Mouse (Mus musculus) forebrain, embryonic 16.5 days (tissue): ENCODE data around the gene Col15a1. TPM values are rescaled to one million over a fixed set of nuclear protein-coding genes. Genes with fewer than 3 reads are reported as not detected.

Experiments
- ATAC-seq: fragments of 200-750 bp; cut with Nextera tagmentation; 2 replicates; pipeline ENCODE4 v1.8.0; 2017; ENCODE audit warnings: mild to moderate bottlenecking, moderate library complexity
- H3K27ac ChIP-seq: fragments of 300-500 bp; sonication (generic); 2 replicates; pipeline ENCODE4 v1.5.1; 2014; ENCODE audit warnings: low read length, control low read depth
- H3K27me3 ChIP-seq: fragments of 300-500 bp; sonication (generic); replicated peaks from 2 replicates; pipeline ENCODE4 v1.6.1; 2014; ENCODE audit warnings: low read length; ENCODE audit not compliant: control insufficient read depth, insufficient read depth
- H3K36me3 ChIP-seq: fragments of 300-500 bp; sonication (generic); 2 replicates; pipeline ENCODE4 v1.6.1; 2014; ENCODE audit not compliant: control insufficient read depth, insufficient read depth
- H3K4me1 ChIP-seq: fragments of 300-500 bp; sonication (generic); replicated peaks from 2 replicates; pipeline ENCODE4 v1.6.1; 2014; ENCODE audit warnings: low read length; ENCODE audit not compliant: control insufficient read depth, insufficient read depth
- H3K4me2 ChIP-seq: fragments of 300-500 bp; sonication (generic); 2 replicates; pipeline ENCODE4 v1.6.1; 2014; ENCODE audit warnings: mild to moderate bottlenecking, low read length, control low read depth
- H3K4me3 ChIP-seq: fragments of 300-500 bp; sonication (generic); replicated peaks from 2 replicates; pipeline ENCODE4 v1.5.1; 2014; ENCODE audit warnings: mild to moderate bottlenecking, low read length, control low read depth
- H3K9ac ChIP-seq: fragments of 300-500 bp; sonication (generic); replicated peaks from 2 replicates; pipeline ENCODE4 v1.6.1; 2014; ENCODE audit warnings: low read depth, low read length, control low read depth
- H3K9me3 ChIP-seq: fragments of 300-500 bp; sonication (generic); 2 replicates; pipeline ENCODE4 v1.6.1; 2016; ENCODE audit warnings: low read length; ENCODE audit not compliant: control insufficient read depth
- WGBS: fragments of 180-500 bp; shearing (Covaris S2); extraction: QIAGEN DNeasy Blood & Tissue Kit; methylation state at CpG from one replicate; pipeline ENCODE4 v1.1.7; 2014; 5-methylcytosine and 5-hydroxymethylcytosine counted together
- polyA plus RNA-seq: library from polyadenylated mRNA; unstranded; fragments of >200 nt; fragmentation: Nextera tagmentation; extraction: Ambion mirVana; gene quantifications from 2 replicates; pipeline ENCODE4 v1.2.1, GENCODE M21; 2015

Gene Col15a1
- polyA plus RNA-seq, result 2.8 and 2.9 TPM in 2 replicates

DNA sequence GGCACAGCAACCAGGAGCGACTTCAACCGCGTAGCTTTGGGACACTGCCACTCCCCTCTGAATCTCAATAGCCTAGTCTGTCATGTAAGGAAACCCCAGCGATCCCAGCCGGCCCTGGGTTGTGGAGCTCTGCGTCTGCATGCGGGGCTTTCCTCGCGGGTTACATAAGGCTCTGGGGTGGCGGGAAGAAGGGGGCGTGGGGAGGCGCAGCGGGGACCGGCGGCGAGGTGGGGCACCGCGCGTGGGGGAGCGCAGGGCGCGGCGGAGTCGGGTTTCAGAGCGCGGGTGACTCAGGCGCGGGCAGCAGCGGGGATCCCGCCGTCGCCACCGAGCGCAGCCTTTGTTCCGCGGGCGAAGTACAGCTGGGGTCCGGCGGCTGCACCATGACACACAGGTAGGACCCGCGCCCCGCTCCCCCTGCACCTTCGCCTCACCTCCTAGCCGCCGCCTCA, at the start of gene Col15a1:
Gene Col15a1, plus strand, starts transcription at position 193 of the 452 bp plus-strand sequence.
- peaks cover 12% of the 10 kb centered on the region for H3K4me1 ChIP-seq
- ATAC-seq, result peak; percentile 49; the same call in 1 of the 2 replicates
- peak within 1 kb of the TSS; percentile 68 for H3K4me2 ChIP-seq
- peaks cover 31% of the 10 kb centered on the region for H3K27me3 ChIP-seq
- H3K4me3 ChIP-seq, result peak within 1 kb of the TSS; percentile 52
- H3K9me3 ChIP-seq, result no peaks in the 10 kb centered on the region
- peak within 1 kb of the TSS; percentile 61 for H3K9ac ChIP-seq
- H3K27ac ChIP-seq, result no peak within 1 kb of the TSS
- under 1% methylated on average over 31 of the region's 45 CpGs for WGBS
- H3K36me3 ChIP-seq, result no peaks in the 10 kb centered on the region

DNA sequence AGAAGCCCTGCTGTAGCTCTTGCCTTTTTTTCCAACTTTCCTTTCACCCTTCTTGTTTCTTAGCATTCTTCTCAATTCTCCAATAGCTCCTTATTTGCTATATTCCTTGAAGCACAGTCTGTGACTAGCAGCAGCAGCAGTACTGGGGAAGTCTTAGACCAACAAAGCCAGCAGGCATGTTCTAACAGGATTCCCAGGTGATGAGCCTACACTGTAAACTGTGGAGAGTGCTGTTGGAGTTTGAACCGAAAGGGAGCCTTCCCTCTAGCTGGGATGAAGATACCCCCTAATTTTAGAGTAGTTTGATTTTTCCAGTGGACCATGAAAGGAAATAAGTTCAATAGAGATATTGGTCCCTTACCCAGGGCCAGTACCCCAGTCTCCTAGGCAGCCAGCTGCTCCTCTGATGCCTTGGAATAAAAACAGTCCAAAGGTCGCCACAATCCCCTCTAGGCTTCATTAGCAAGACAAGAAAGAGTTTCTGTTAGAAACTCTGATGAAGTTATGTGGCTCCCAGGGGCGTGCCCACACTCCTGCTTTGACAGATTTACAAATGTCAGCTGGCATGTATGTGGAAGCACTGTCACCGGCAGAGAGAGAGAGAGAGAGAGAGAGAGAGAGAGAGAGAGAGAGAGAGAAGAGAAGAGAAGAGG, 46.7 kb upstream of the Col15a1 start:
- Histone ChIP-seq H3K9ac (no peak overlapping the region), H3K4me2 (no peak overlapping the region), H3K27ac (no peak overlapping the region), H3K27me3 (no peaks in the 10 kb centered on the region), H3K4me1 (peaks cover 4% of the 10 kb centered on the region; the same call in 1 of the 2 replicates), H3K4me3 (no peak overlapping the region), H3K36me3 (no peaks in the 10 kb centered on the region), H3K9me3 (no peaks in the 10 kb centered on the region)
- no peak for ATAC-seq
- 6% methylated on average over 4 of the region's 4 CpGs for WGBS

DNA sequence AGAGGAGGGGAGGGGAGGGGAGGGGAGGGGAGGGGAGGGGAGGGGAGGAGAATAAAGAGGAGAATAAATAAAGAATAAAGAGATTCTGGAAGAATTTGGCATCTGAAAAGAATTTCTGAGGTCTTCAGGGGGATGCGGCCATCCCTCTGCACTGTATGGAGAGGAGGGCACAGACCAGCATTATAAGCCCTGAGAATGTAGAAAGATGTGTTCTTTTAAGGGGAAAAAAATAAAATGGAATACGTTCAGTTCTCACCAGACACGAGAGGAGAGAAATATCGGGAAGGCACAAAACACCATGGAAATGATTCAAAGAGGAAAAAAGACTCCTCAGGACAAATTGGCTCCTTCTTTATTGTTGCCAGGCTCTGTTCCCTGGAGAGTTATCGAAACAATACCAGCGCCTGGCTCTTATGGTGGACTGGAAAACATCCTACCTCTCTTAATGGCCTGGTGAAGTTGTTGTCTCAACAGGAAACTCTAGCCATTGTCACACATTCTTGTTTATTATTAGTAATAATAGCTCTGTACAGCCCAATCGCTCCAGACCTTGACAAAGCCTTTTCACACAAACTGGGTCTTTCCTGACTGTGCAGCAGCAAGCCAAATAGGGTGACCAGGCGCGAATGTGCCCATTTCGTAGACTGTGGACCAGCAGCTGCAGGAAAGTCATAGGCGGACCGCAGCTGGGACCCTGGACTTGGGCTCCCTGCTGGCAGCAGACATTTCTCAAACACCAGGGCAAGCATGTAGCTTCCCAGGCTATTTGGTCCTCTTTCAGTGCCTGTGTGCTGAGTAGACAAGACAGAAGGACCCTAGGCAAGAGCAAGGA, 46.0 kb upstream of the Col15a1 start:
- Histone ChIP-seq H3K4me2 (no peak overlapping the region), H3K36me3 (no peaks in the 10 kb centered on the region), H3K4me1 (peaks cover 4% of the 10 kb centered on the region; the same call in 1 of the 2 replicates), H3K9ac (no peak overlapping the region), H3K4me3 (no peak overlapping the region), H3K27me3 (no peaks in the 10 kb centered on the region), H3K9me3 (no peaks in the 10 kb centered on the region), H3K27ac (no peak overlapping the region)
- 46% methylated on average over 12 of the region's 12 CpGs for WGBS
- no peak for ATAC-seq

DNA sequence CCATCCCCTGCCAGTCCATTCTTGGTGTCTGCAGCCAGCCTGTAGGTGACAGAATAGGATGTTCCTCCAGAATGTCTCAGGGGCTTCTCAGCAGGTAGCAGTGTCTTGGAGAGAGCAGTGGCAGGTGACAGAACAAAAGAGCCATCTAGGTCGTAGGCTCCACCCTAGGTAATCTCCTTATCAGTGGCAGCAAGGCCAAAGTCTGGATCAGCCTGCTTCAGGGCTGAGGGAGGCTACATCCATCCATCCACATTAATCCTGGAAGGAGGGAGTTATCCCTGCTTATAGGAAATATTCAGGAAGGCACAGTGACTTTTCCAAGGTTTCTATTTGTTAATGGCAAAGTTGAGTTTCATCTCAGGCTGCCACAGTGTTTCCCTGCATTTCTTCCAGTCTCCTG, 35.6 kb upstream of the Col15a1 start:
- H3K9me3 ChIP-seq, result no peaks in the 10 kb centered on the region
- H3K4me1 ChIP-seq, result no peaks in the 10 kb centered on the region
- ATAC-seq, result no peak
- H3K27me3 ChIP-seq, result no peaks in the 10 kb centered on the region
- no peak overlapping the region for H3K27ac ChIP-seq
- H3K4me3 ChIP-seq, result no peak overlapping the region
- no peaks in the 10 kb centered on the region for H3K36me3 ChIP-seq
- WGBS, result 43% methylated on average over 1 of the region's 1 CpGs
- no peak overlapping the region for H3K9ac ChIP-seq
- H3K4me2 ChIP-seq, result no peak overlapping the region

DNA sequence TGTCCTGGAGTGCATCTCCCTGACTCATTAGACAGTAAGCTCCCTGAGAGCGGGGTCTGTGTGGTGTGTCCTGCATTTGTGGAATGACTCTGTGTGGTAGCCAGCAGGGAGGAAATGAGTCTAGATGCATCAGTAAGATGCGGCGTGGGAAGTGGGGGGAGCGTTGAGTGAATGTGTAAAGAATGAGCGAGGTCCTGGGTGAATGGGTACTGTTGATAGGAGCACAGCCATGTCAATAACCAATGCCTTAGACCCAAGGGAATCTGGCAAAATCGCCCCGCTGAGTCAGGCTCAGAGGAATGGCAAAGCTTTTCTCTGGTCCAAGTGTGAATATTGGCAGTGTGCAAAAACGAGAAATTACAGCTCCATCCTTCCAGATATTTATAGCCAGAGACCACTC, 30.9 kb upstream of the Col15a1 start:
- WGBS, result 89% methylated on average over 8 of the region's 8 CpGs
- no peaks in the 10 kb centered on the region for H3K27me3 ChIP-seq
- H3K4me3 ChIP-seq, result no peak overlapping the region
- no peak overlapping the region for H3K27ac ChIP-seq
- no peaks in the 10 kb centered on the region for H3K9me3 ChIP-seq
- H3K4me1 ChIP-seq, result no peaks in the 10 kb centered on the region
- ATAC-seq, result no peak
- H3K4me2 ChIP-seq, result no peak overlapping the region
- no peak overlapping the region for H3K9ac ChIP-seq
- H3K36me3 ChIP-seq, result no peaks in the 10 kb centered on the region

DNA sequence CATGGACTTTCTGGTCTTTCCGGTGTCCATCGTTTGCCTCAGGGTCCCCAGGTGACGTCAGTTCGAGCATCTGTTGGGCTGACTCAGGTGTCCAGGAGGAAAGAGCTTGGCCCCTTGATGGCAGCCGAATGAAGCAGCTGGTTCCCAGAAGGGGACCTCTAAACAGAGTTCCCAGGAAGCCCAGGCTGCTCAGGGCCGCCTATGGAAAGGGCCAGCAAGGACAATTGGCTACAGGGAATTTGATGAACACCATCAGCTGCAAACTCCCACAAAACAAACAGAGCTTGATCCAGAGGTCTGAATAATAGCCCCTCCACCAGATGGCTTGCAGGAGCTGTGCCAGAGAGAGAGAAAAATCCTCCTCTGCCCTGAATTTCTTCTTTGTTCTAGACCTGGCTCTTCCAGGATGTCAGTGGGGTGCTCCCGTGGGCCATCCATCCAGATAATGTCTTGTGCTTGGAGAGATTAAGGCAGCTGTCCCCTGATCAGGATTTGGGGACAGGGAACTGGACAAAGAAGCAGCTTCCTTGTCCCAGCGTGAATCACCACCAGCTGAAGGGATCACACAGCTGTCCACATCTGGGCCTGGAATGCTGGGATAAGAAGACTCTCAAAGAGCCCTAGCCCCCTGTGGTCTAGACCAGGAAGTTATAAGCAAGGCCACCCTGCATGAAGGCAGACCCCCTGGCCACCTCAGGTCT, 29.6 kb upstream of the Col15a1 start:
- no peaks in the 10 kb centered on the region for H3K27me3 ChIP-seq
- WGBS, result 57% methylated on average over 8 of the region's 8 CpGs
- no peaks in the 10 kb centered on the region for H3K4me1 ChIP-seq
- no peaks in the 10 kb centered on the region for H3K9me3 ChIP-seq
- no peak overlapping the region for H3K9ac ChIP-seq
- no peak overlapping the region for H3K4me2 ChIP-seq
- H3K36me3 ChIP-seq, result no peaks in the 10 kb centered on the region
- no peak overlapping the region for H3K4me3 ChIP-seq
- H3K27ac ChIP-seq, result no peak overlapping the region
- ATAC-seq, result no peak

DNA sequence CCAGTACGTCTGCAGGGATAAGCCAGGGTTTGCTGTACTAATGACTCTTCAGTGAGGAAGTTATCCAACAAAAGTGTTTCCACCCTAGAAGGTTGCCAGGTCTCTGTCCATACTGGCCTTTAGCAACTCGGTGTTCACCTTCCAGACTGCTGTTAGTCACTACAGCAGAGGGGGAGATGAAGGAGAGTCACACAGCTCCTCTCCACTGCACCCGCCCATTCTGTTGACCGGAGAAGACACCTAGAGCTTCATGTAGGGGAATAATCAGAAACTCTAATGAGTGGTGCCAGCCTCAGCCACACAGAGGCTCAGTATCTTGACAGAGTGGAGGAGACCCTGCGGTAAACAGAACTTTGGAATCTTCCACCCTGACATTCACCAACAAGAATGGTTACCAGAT, 28.4 kb upstream of the Col15a1 start:
- H3K4me2 ChIP-seq, result no peak overlapping the region
- H3K9ac ChIP-seq, result no peak overlapping the region
- no peaks in the 10 kb centered on the region for H3K36me3 ChIP-seq
- no peak overlapping the region for H3K27ac ChIP-seq
- 92% methylated on average over 5 of the region's 5 CpGs for WGBS
- H3K4me1 ChIP-seq, result no peaks in the 10 kb centered on the region
- H3K4me3 ChIP-seq, result no peak overlapping the region
- no peaks in the 10 kb centered on the region for H3K27me3 ChIP-seq
- H3K9me3 ChIP-seq, result no peaks in the 10 kb centered on the region
- ATAC-seq, result no peak

DNA sequence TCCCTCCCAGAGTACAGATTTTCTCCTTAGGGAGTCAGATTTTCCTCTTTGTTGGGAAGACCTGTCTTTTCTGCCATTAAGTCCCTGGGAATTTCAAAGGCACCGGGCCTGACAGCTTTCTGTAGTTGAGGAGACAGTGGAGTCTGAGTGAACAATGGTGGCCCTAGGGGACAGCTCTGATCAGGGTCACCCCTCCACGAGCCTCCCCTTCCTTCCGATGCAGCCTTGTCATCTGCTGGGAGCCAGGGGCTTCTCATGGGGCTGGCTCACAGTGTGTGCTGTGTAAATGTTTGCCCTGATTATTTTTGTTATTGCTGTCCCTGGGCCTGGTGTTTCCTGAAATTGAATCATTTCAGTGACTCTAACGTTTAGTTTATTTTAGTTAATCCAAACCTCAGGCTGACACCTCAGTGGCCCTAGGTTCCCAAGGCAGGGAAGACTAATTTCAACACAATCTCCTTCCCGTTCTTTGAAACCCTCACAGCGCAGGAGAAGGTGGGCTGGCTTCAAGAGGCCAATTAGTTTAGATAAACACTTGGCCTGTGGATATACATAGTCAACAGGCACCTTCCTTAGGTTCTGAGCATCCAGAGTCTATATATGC, 23.8 kb upstream of the Col15a1 start:
- H3K27ac ChIP-seq, result no peak overlapping the region
- 48% methylated on average over 6 of the region's 6 CpGs for WGBS
- H3K9me3 ChIP-seq, result no peaks in the 10 kb centered on the region
- H3K36me3 ChIP-seq, result no peaks in the 10 kb centered on the region
- H3K4me1 ChIP-seq, result no peaks in the 10 kb centered on the region
- no peak for ATAC-seq
- no peak overlapping the region for H3K4me3 ChIP-seq
- H3K9ac ChIP-seq, result no peak overlapping the region
- no peak overlapping the region for H3K4me2 ChIP-seq
- no peaks in the 10 kb centered on the region for H3K27me3 ChIP-seq

DNA sequence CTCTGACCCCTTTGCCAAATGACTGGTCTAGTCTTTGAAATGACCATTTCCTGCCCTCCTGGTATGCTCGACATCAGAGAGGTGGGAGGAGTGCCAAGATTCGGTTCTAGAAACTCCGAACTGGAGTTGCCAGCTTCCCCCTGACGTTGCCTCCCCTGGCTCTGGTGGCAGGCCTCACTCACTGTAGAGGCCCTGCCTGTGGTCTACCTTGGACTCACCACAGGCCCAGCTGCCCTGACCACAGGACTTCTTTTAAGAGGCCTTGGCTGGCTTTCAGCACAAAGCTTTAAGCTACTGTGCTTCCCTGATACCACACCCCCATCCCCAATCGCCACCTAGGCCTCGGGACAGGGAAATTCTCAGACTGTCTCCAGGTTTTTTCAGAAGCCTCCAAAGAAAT, 21.4 kb upstream of the Col15a1 start:
- no peaks in the 10 kb centered on the region for H3K27me3 ChIP-seq
- H3K4me3 ChIP-seq, result no peak overlapping the region
- no peak overlapping the region for H3K27ac ChIP-seq
- no peak overlapping the region for H3K4me2 ChIP-seq
- 77% methylated on average over 6 of the region's 6 CpGs for WGBS
- H3K4me1 ChIP-seq, result no peaks in the 10 kb centered on the region
- H3K9ac ChIP-seq, result no peak overlapping the region
- no peak for ATAC-seq
- H3K9me3 ChIP-seq, result no peaks in the 10 kb centered on the region
- H3K36me3 ChIP-seq, result no peaks in the 10 kb centered on the region
